Mouse (Mus musculus) ES-E14 (cell line): Measurements from ENCODE around the gene Nos1ap. TPM values are rescaled to one million over a fixed set of nuclear protein-coding genes. Genes with fewer than 3 reads are reported as not detected.

ENCODE experiments used
- DNase-seq: peaks from one replicate; pipeline ENCODE4 v3.0.0-alpha.2; 2013; ENCODE audit warnings: low read depth, low spot score
- H3K27ac ChIP-seq: 2 replicates; pipeline ENCODE4 v1.5.1; 2012; ENCODE audit warnings: low read depth, mild to moderate bottlenecking, low read length, moderate library complexity, mixed read lengths; ENCODE audit not compliant: poor library complexity, insufficient read depth, severe bottlenecking
- H3K36me3 ChIP-seq: 2 replicates; pipeline ENCODE4 v1.6.1; 2012; ENCODE audit warnings: mild to moderate bottlenecking, low read length, moderate library complexity, mixed read lengths; ENCODE audit not compliant: control insufficient read depth, poor library complexity, insufficient read depth, severe bottlenecking
- H3K4me1 ChIP-seq, 2 experiments: fragments of 150-350 bp in 1 of 2; sonication (generic) in 1 of 2; 2 replicates each; pipeline ENCODE4 v1.6.1; 2012; ENCODE audit warnings: low read length in 2 of 2, mild to moderate bottlenecking in 1 of 2, mixed read lengths in 1 of 2; ENCODE audit not compliant: control insufficient read depth in 2 of 2, insufficient read depth in 2 of 2, poor library complexity in 1 of 2
- H3K4me3 ChIP-seq, 2 experiments: fragments of 150-350 bp in 1 of 2; sonication (generic) in 1 of 2; 2 replicates each; pipeline ENCODE4 v1.5.1; 2012; ENCODE audit warnings: low read length in 2 of 2, low read depth in 1 of 2, mild to moderate bottlenecking in 1 of 2, mixed read lengths in 1 of 2; ENCODE audit not compliant: insufficient read depth in 1 of 2, poor library complexity in 1 of 2, severe bottlenecking in 1 of 2
- H3K9ac ChIP-seq: 2 replicates; pipeline ENCODE4 v1.6.1; 2012; ENCODE audit warnings: low read depth, mild to moderate bottlenecking, low read length, mixed read lengths; ENCODE audit not compliant: poor library complexity, insufficient read depth, severe bottlenecking
- H3K9me3 ChIP-seq: fragments of 150-350 bp; sonication (generic); 2 replicates; pipeline ENCODE4 v1.6.1; 2012; ENCODE audit warnings: low read depth, mild to moderate bottlenecking, low read length; ENCODE audit not compliant: control insufficient read depth, insufficient read depth
- CHD2 ChIP-seq: IDR thresholded peaks from 2 replicates; pipeline ENCODE4 v1.6.1; 2014; ENCODE audit warnings: mild to moderate bottlenecking, low read depth, low read length, inconsistent platforms
- HCFC1 ChIP-seq: IDR thresholded peaks from 2 replicates; pipeline ENCODE4 v1.6.1; 2012; ENCODE audit warnings: low read length, inconsistent platforms, borderline replicate concordance; ENCODE audit not compliant: insufficient read depth
- MAFK ChIP-seq: IDR thresholded peaks from 2 replicates; pipeline ENCODE4 v1.6.1; 2014; ENCODE audit warnings: mild to moderate bottlenecking, low read depth, low read length, inconsistent platforms; ENCODE audit not compliant: insufficient read depth
- ZC3H11A ChIP-seq: IDR thresholded peaks from 2 replicates; pipeline ENCODE4 v1.6.1; 2012; ENCODE audit warnings: low read depth, mild to moderate bottlenecking, inconsistent platforms, low read length, borderline replicate concordance
- ZNF384 ChIP-seq: IDR thresholded peaks from 2 replicates; pipeline ENCODE4 v1.6.1; 2012; ENCODE audit warnings: low read depth, low read length, inconsistent platforms
- in situ Hi-C, 2 experiments: fragments of 600-800 bp; cut with MboI; formaldehyde crosslinking; loops; one replicate each; pipeline ENCODE4 v1.15.1; 2025; ENCODE audit warnings: low sequenced_read_pairs in 2 of 2, inconsistent platforms in 1 of 2; ENCODE audit not compliant: unreplicated experiment in 2 of 2
- total RNA-seq: library from RNA; depleted of rRNA; stranded (reverse); fragments of 300-350 nt; gene quantifications from 2 replicates; pipeline ENCODE4 v1.2.3, GENCODE M21; 2012

The Nos1ap gene
- total RNA-seq, 1 experiment = 0.49 TPM

GRCm38 (mm10) chr1:170580485-170581110, 9.1 kb downstream of the Nos1ap start:
- in situ Hi-C loops = no loop called here
- H3K9me3 ChIP-seq = no peaks in the 10 kb centered on the region
- no peaks in the 10 kb centered on the region for H3K4me1 ChIP-seq

GRCm38 (mm10) chr1:170579476-170579875, 10.2 kb downstream of the Nos1ap start:
- DNase-seq = no peak
- Histone ChIP-seq H3K9me3 (no peaks in the 10 kb centered on the region), H3K36me3 (no peaks in the 10 kb centered on the region), H3K4me1 (no peaks in the 10 kb centered on the region), H3K27ac (no peak overlapping the region), H3K9ac (no peak overlapping the region), H3K4me3 (no peak overlapping the region)
- in situ Hi-C loops = no loop called here
- no peak for TF ChIP-seq CHD2
- no peak for TF ChIP-seq HCFC1
- no peak for TF ChIP-seq ZNF384
- TF ChIP-seq ZC3H11A = no peak
- no peak for TF ChIP-seq MAFK

More at GRCm38 (mm10) chr1:170580485-170581110, 9.1 kb downstream of the Nos1ap start:
- H3K36me3 ChIP-seq = no peaks in the 10 kb centered on the region
- no peak overlapping the region for H3K4me3 ChIP-seq
- no peak overlapping the region for H3K9ac ChIP-seq
- no peak for TF ChIP-seq ZNF384
- TF ChIP-seq MAFK = no peak
- TF ChIP-seq CHD2 = no peak
- no peak for TF ChIP-seq ZC3H11A
- TF ChIP-seq HCFC1 = no peak
- H3K27ac ChIP-seq = no peak overlapping the region
- no peak for DNase-seq

- Histone ChIP-seq H3K4me3 (no peak overlapping the region), H3K4me1 (no peaks in the 10 kb centered on the region), H3K36me3 (no peaks in the 10 kb centered on the region), H3K9me3 (no peaks in the 10 kb centered on the region), H3K27ac (no peak overlapping the region), H3K9ac (no peak overlapping the region)
- TF ChIP-seq ZNF384 = no peak
- TF ChIP-seq MAFK = no peak
- TF ChIP-seq ZC3H11A = no peak
- no peak for TF ChIP-seq CHD2
- no peak for TF ChIP-seq HCFC1
- in situ Hi-C loops = no loop called here
- DNase-seq = no peak
These were observed 10.6 kb downstream of the Nos1ap start for GRCm38 (mm10) chr1:170579063-170579462.

- Histone ChIP-seq H3K27ac (no peak overlapping the region), H3K4me1 (no peaks in the 10 kb centered on the region), H3K9me3 (no peaks in the 10 kb centered on the region), H3K36me3 (no peaks in the 10 kb centered on the region), H3K4me3 (no peak overlapping the region), H3K9ac (no peak overlapping the region)
- TF ChIP-seq ZNF384 (no peak), MAFK (no peak), HCFC1 (no peak), ZC3H11A (no peak), CHD2 (no peak)
- in situ Hi-C loops = no loop called here
- DNase-seq = no peak
These were observed 13.0 kb downstream of the Nos1ap start for GRCm38 (mm10) chr1:170576728-170577065.
